Mouse (Mus musculus) liver, embryonic 14.5 days (tissue): Measurements from ENCODE around the gene Sept1.

Experiments
- CTCF ChIP-seq: IDR thresholded peaks from 2 replicates; pipeline ENCODE4 v1.5.1; 2016; ENCODE audit warnings: antibody characterized with exemption, low read depth, control low read depth
- EP300 ChIP-seq: IDR thresholded peaks from 2 replicates; pipeline ENCODE4 v1.6.1; 2016; ENCODE audit warnings: antibody characterized with exemption, low read depth

GRCm38 (mm10) chr7:127183345-127183744 is 49.6 kb downstream of the Sept1 start:
- TF ChIP-seq EP300 (peak; percentile 94), CTCF (no peak)
